Mouse (Mus musculus) common myeloid progenitor, adult 5-6 weeks (primary cell): ENCODE measurements around the gene Rps19. TPM values are rescaled to one million over a fixed set of nuclear protein-coding genes. Genes with fewer than 3 reads are reported as not detected.
"Not testable (repeated sequence)": the region's sequence is repeated elsewhere in the genome, so short reads cannot be mapped to it uniquely, and the experiment has no call there.

Experiments used
- ATAC-seq: replicated peaks from 2 replicates; pipeline ENCODE4 v1.8.0; 2016; ENCODE audit warnings: low read depth, mild to moderate bottlenecking, moderate TSS enrichment, inconsistent platforms; ENCODE audit not compliant: poor library complexity, severe bottlenecking
- total RNA-seq: library from RNA; stranded (forward); fragments of 200-1000, 187-1606 nt; gene quantifications from 2 replicates; pipeline ENCODE4 v1.2.3, GENCODE M21; 2017

The Rps19 gene
- 1,538 and 1,683 TPM in 2 replicates for total RNA-seq

- peak; percentile 87 for ATAC-seq
Observed at GRCm38 (mm10) chr7:24883896-24884692, at the start of gene Rps19. Rps19 (plus strand) TSS chr7:24884371.

- peak; percentile 86 for ATAC-seq
Observed at GRCm38 (mm10) chr7:24838732-24839409, 45.3 kb upstream of the Rps19 start.

- peak; percentile 59 for ATAC-seq
Observed at GRCm38 (mm10) chr7:24839410-24839808, 44.8 kb upstream of the Rps19 start.

GRCm38 (mm10) chr7:24840331-24840730 is 43.8 kb upstream of the Rps19 start:
- no peak for ATAC-seq

- no peak for ATAC-seq
Observed at GRCm38 (mm10) chr7:24841009-24841408, 43.2 kb upstream of the Rps19 start.

- ATAC-seq = no peak
Observed at GRCm38 (mm10) chr7:24844144-24844543, 40.0 kb upstream of the Rps19 start.

GRCm38 (mm10) chr7:24845181-24845580 is 39.0 kb upstream of the Rps19 start:
- ATAC-seq = no peak

- ATAC-seq = peak; percentile 100
Observed at GRCm38 (mm10) chr7:24845713-24846112, 38.5 kb upstream of the Rps19 start.

GRCm38 (mm10) chr7:24846576-24846975 is 37.6 kb upstream of the Rps19 start:
- not testable (repeated sequence) for ATAC-seq

- ATAC-seq = no peak
Observed at GRCm38 (mm10) chr7:24850162-24850561, 34.0 kb upstream of the Rps19 start.

GRCm38 (mm10) chr7:24850899-24851303 is 33.3 kb upstream of the Rps19 start:
- peak; percentile 74 for ATAC-seq

- ATAC-seq = no peak
Observed at GRCm38 (mm10) chr7:24851596-24852325, 32.4 kb upstream of the Rps19 start.

GRCm38 (mm10) chr7:24852557-24853232 is 31.5 kb upstream of the Rps19 start:
- peak; percentile 77 for ATAC-seq

- no peak for ATAC-seq
Observed at GRCm38 (mm10) chr7:24853233-24853563, 31.0 kb upstream of the Rps19 start.

GRCm38 (mm10) chr7:24853695-24854094 is 30.5 kb upstream of the Rps19 start:
- ATAC-seq = no peak

GRCm38 (mm10) chr7:24856460-24857120 is 27.6 kb upstream of the Rps19 start:
- peak; percentile 50 for ATAC-seq

- ATAC-seq = no peak
Observed at GRCm38 (mm10) chr7:24859234-24859633, 24.9 kb upstream of the Rps19 start.

- no peak for ATAC-seq
Observed at GRCm38 (mm10) chr7:24861913-24862312, 22.3 kb upstream of the Rps19 start, which contains the start of gene Gm9844. Gm9844 (plus strand) TSS chr7:24862213.

GRCm38 (mm10) chr7:24862853-24863252 is 21.3 kb upstream of the Rps19 start:
- ATAC-seq = peak; percentile 45; the same call in 1 of the 2 replicates

- 0 out of 2 replicates have a peak, but pooled peaks have one; percentile 17 for ATAC-seq
Observed at GRCm38 (mm10) chr7:24864156-24864555, 20.0 kb upstream of the Rps19 start.
